Mouse (Mus musculus) spleen, adult 2 months (tissue): ENCODE data around the gene Pacsin2.

ENCODE experiments used
- CTCF ChIP-seq: fragments of 200-500 bp; IDR thresholded peaks from 2 replicates; pipeline ENCODE4 v1.5.1; 2011; ENCODE audit warnings: mild to moderate bottlenecking, inconsistent platforms; ENCODE audit not compliant: insufficient read depth, insufficient read length, insufficient replicate concordance; ENCODE audit errors: extremely low read depth
- POLR2A ChIP-seq: fragments of 200-500 bp; IDR thresholded peaks from 2 replicates; pipeline ENCODE4 v1.6.1; 2011; ENCODE audit warnings: low read depth, low read length, inconsistent platforms

GRCm38 (mm10) chr15:83464083-83464904, at the start of gene Pacsin2:
- peak; percentile 61 for TF ChIP-seq POLR2A
- TF ChIP-seq CTCF = no peak
